Mouse (Mus musculus): Measurements from ENCODE around the gene Lipk. TPM values are rescaled to one million over a fixed set of nuclear protein-coding genes. Genes with fewer than 3 reads are reported as not detected.

Lipk gene
- polyA plus RNA-seq, 1 experiment from 2014 or later, result not detected

- no peak for TF ChIP-seq CTCF (IDR thresholded peaks at IDR 0.05)
- no peak for TF ChIP-seq EP300 (IDR thresholded peaks at IDR 0.05)
- DNase-seq (ENCODE audit: low spot score), result no peak
- no peak overlapping the region for H3K4me3 ChIP-seq (ENCODE audit: low read depth, low read length)
- ATAC-seq, result no peak
- H3K9ac ChIP-seq (replicated peaks; ENCODE audit: low read depth), result no peak overlapping the region
- H3K36me3 ChIP-seq (ENCODE audit: insufficient read depth, low read length), result no peaks in the 10 kb centered on the region
- H3K4me2 ChIP-seq (replicated peaks; ENCODE audit: low read depth, low read length), result no peak overlapping the region
- WGBS, result 80% methylated on average over 1 of the region's 1 CpGs
- no peaks in the 10 kb centered on the region for H3K27me3 ChIP-seq (replicated peaks; ENCODE audit: insufficient read depth, low read length)
- H3K9me3 ChIP-seq (ENCODE audit: low read length), result no peaks in the 10 kb centered on the region
- no peak overlapping the region for H3K27ac ChIP-seq (ENCODE audit: low read length)
- no peaks in the 10 kb centered on the region for H3K4me1 ChIP-seq (ENCODE audit: insufficient read depth, low read depth, low read length)
These were observed 31.6 kb downstream of the Lipk start for GRCm38 (mm10) chr19:34039731-34040130.

GRCm38 (mm10) chr19:34043008-34043407 is 34.9 kb downstream of the Lipk start:
- Histone ChIP-seq H3K36me3 (ENCODE audit: insufficient read depth, low read length) (no peaks in the 10 kb centered on the region), H3K9me3 (ENCODE audit: low read length) (no peaks in the 10 kb centered on the region), H3K27me3 (replicated peaks; ENCODE audit: insufficient read depth, low read length) (no peaks in the 10 kb centered on the region), H3K4me1 (ENCODE audit: insufficient read depth, low read depth, low read length) (no peaks in the 10 kb centered on the region), H3K27ac (ENCODE audit: low read length) (no peak overlapping the region), H3K4me3 (ENCODE audit: low read depth, low read length) (no peak overlapping the region), H3K9ac (replicated peaks; ENCODE audit: low read depth) (no peak overlapping the region), H3K4me2 (replicated peaks; ENCODE audit: low read depth, low read length) (no peak overlapping the region)
- WGBS, result 64% methylated on average over 6 of the region's 6 CpGs
- DNase-seq (ENCODE audit: low spot score), result no peak
- TF ChIP-seq CTCF (IDR thresholded peaks at IDR 0.05), result no peak
- TF ChIP-seq EP300 (IDR thresholded peaks at IDR 0.05), result no peak
- no peak for ATAC-seq

DNA sequence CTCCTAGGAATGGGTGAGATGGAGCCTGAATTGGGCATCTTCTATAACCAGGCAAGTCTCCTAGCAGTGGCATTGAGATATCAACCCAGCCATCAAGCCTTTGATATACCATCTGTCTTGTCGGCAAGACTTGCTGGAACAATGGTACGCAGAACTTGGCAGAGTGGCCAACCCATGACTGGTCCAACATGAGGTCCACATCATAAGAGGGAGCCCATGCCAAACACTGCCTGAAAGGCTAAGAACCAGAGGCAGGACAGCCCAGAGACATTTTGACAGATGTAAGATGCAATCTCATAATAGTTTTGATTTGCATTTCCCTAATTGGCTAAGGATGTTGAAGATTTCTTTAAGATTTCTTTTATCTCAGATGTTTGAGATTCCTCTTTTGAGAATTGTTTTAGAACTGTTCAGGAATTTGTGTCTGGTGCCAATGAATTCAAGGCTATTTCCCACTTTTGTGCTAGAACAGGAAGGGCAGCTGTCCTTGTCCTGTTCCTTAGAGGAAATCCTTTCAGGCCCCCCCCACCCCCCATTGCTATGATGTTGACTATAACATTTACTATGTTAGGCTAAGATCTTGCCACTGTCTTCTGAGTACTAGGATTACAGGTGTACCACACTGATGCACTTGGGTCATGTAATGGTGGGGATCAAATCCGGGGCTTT is 41.4 kb downstream of the Lipk start:
- ATAC-seq (peak; percentile 89), DNase-seq (ENCODE audit: low spot score) (peak; percentile 31)
- Histone ChIP-seq H3K4me1 (ENCODE audit: insufficient read depth, low read depth, low read length) (no peaks in the 10 kb centered on the region), H3K27me3 (replicated peaks; ENCODE audit: insufficient read depth, low read length) (no peaks in the 10 kb centered on the region), H3K27ac (ENCODE audit: low read length) (no peak overlapping the region), H3K9me3 (ENCODE audit: low read length) (no peaks in the 10 kb centered on the region), H3K4me2 (replicated peaks; ENCODE audit: low read depth, low read length) (no peak overlapping the region), H3K4me3 (ENCODE audit: low read depth, low read length) (no peak overlapping the region), H3K36me3 (ENCODE audit: insufficient read depth, low read length) (no peaks in the 10 kb centered on the region), H3K9ac (replicated peaks; ENCODE audit: low read depth) (no peak overlapping the region)
- 67% methylated on average over 3 of the region's 3 CpGs for WGBS
- TF ChIP-seq CTCF (IDR thresholded peaks at IDR 0.05), result no peak
- TF ChIP-seq EP300 (IDR thresholded peaks at IDR 0.05), result peak; percentile 85

- no peaks in the 10 kb centered on the region for H3K36me3 ChIP-seq (ENCODE audit: insufficient read depth, low read length)
- peak; percentile 10 for DNase-seq (ENCODE audit: low spot score)
These were observed 43.4 kb downstream of the Lipk start for GRCm38 (mm10) chr19:34051502-34051901.

DNA sequence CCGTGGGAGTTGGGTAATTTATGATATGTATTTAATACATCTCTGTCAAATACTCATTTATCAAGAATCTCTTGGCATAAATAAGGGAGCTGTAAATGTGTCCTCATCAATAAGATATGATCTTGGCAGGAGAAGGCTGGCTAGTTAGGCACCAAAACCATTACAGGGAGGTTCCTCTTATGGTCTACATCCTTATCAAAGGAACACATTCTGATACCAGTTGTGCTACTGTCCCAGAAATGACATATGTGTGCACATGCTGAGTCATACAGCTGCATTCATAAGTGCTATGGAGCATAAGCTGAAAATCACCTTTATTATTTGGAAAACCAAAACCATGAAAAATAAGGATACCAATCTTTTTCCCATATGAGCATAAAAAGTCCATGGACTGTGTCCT is 55.5 kb downstream of the Lipk start:
- no peak for ATAC-seq
- no peak for DNase-seq (ENCODE audit: low spot score)
- H3K9ac ChIP-seq (replicated peaks; ENCODE audit: low read depth), result no peak overlapping the region
- no peaks in the 10 kb centered on the region for H3K4me1 ChIP-seq (ENCODE audit: insufficient read depth, low read depth, low read length)
- no peaks in the 10 kb centered on the region for H3K27me3 ChIP-seq (replicated peaks; ENCODE audit: insufficient read depth, low read length)
- H3K36me3 ChIP-seq (ENCODE audit: insufficient read depth, low read length), result no peaks in the 10 kb centered on the region
- TF ChIP-seq CTCF (IDR thresholded peaks at IDR 0.05) (no peak), EP300 (IDR thresholded peaks at IDR 0.05) (no peak)
- 24% methylated on average over 1 of the region's 1 CpGs for WGBS
- no peak overlapping the region for H3K27ac ChIP-seq (ENCODE audit: low read length)
- H3K4me3 ChIP-seq (ENCODE audit: low read depth, low read length), result no peak overlapping the region
- H3K4me2 ChIP-seq (replicated peaks; ENCODE audit: low read depth, low read length), result no peak overlapping the region
- H3K9me3 ChIP-seq (ENCODE audit: low read length), result no peaks in the 10 kb centered on the region

More at GRCm38 (mm10) chr19:34051502-34051901, 43.4 kb downstream of the Lipk start:
- Histone ChIP-seq H3K9me3 (ENCODE audit: low read length) (no peaks in the 10 kb centered on the region), H3K4me3 (ENCODE audit: low read depth, low read length) (no peak overlapping the region), H3K4me2 (replicated peaks; ENCODE audit: low read depth, low read length) (no peak overlapping the region), H3K4me1 (ENCODE audit: insufficient read depth, low read depth, low read length) (no peaks in the 10 kb centered on the region), H3K27me3 (replicated peaks; ENCODE audit: insufficient read depth, low read length) (no peaks in the 10 kb centered on the region), H3K27ac (ENCODE audit: low read length) (no peak overlapping the region), H3K9ac (replicated peaks; ENCODE audit: low read depth) (no peak overlapping the region)
- 64% methylated on average over 3 of the region's 3 CpGs for WGBS
- no peak for TF ChIP-seq EP300 (IDR thresholded peaks at IDR 0.05)
- TF ChIP-seq CTCF (IDR thresholded peaks at IDR 0.05), result no peak
- no peak for ATAC-seq

DNA sequence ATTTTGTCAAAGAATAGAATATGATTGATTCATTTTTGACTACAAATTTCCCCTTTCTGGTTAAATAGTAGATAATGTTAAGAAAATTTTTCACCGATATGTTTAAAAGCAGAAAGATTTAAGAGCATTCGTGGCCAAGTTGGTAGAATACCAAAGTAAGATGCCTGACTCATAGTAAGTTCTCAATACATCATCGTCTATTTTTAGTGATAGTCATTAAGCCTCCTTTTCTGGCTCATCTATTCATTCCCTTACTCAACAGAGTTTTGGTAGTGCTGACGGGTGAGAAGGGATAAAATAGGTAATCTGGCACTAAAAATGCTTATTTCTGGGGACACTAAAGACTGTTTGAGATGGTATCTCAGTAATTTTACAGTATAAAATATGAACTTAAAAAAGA is 56.0 kb downstream of the Lipk start:
- Histone ChIP-seq H3K36me3 (ENCODE audit: insufficient read depth, low read length) (no peaks in the 10 kb centered on the region), H3K4me3 (ENCODE audit: low read depth, low read length) (no peak overlapping the region), H3K27ac (ENCODE audit: low read length) (no peak overlapping the region), H3K4me2 (replicated peaks; ENCODE audit: low read depth, low read length) (no peak overlapping the region), H3K9me3 (ENCODE audit: low read length) (no peaks in the 10 kb centered on the region), H3K27me3 (replicated peaks; ENCODE audit: insufficient read depth, low read length) (no peaks in the 10 kb centered on the region), H3K9ac (replicated peaks; ENCODE audit: low read depth) (no peak overlapping the region), H3K4me1 (ENCODE audit: insufficient read depth, low read depth, low read length) (no peaks in the 10 kb centered on the region)
- no peak for ATAC-seq
- no peak for DNase-seq (ENCODE audit: low spot score)
- WGBS, result 82% methylated on average over 4 of the region's 4 CpGs
- TF ChIP-seq EP300 (IDR thresholded peaks at IDR 0.05) (no peak), CTCF (IDR thresholded peaks at IDR 0.05) (no peak)
